Mouse (Mus musculus): ENCODE data around the gene Tenm4. TPM values are rescaled to one million over a fixed set of nuclear protein-coding genes. Genes with fewer than 3 reads are reported as not detected.
A peak's percentile ranks its signal among the peaks of the same experiment; 100 is the strongest.

Gene Tenm4
- 4.6 and 4.9 TPM in 2 replicates for polyA plus RNA-seq (2015; fragmentation: Nextera tagmentation; extraction: Ambion mirVana)

GRCm38 (mm10) chr7:96170924-96171595 is at the start of gene Tenm4:
Tenm4 (plus strand) TSS chr7:96171246.
- no peak for ATAC-seq
- H3K27me3 ChIP-seq (replicated peaks; ENCODE audit: control insufficient read depth, insufficient read depth, low read length) = no peaks in the 10 kb centered on the region
- H3K27ac ChIP-seq (ENCODE audit: low read depth, low read length) = no peak within 1 kb of the TSS
- no peak for TF ChIP-seq CTCF (IDR thresholded peaks at IDR 0.05; ENCODE audit: low read depth)
- no peak within 1 kb of the TSS for H3K4me2 ChIP-seq (replicated peaks; ENCODE audit: low read depth)
- 34% methylated on average over 14 of the region's 14 CpGs for WGBS
- no peaks in the 10 kb centered on the region for H3K4me1 ChIP-seq (replicated peaks; ENCODE audit: control insufficient read depth, insufficient read depth, low read length)
- H3K9me3 ChIP-seq (ENCODE audit: control insufficient read depth) = no peaks in the 10 kb centered on the region
- no peaks in the 10 kb centered on the region for H3K36me3 ChIP-seq (ENCODE audit: control insufficient read depth, insufficient read depth)
- H3K4me3 ChIP-seq (ENCODE audit: low read depth, low read length) = no peak within 1 kb of the TSS
- no peak within 1 kb of the TSS for H3K9ac ChIP-seq (ENCODE audit: low read depth, low read length)

GRCm38 (mm10) chr7:96130763-96131162 is 40.3 kb upstream of the Tenm4 start:
- Histone ChIP-seq H3K27ac (ENCODE audit: low read depth, low read length) (no peak overlapping the region), H3K4me3 (ENCODE audit: low read depth, low read length) (no peak overlapping the region), H3K4me2 (replicated peaks; ENCODE audit: low read depth) (no peak overlapping the region), H3K9me3 (ENCODE audit: control insufficient read depth) (no peaks in the 10 kb centered on the region), H3K36me3 (ENCODE audit: control insufficient read depth, insufficient read depth) (no peaks in the 10 kb centered on the region), H3K27me3 (replicated peaks; ENCODE audit: control insufficient read depth, insufficient read depth, low read length) (no peaks in the 10 kb centered on the region), H3K4me1 (replicated peaks; ENCODE audit: control insufficient read depth, insufficient read depth, low read length) (no peaks in the 10 kb centered on the region), H3K9ac (ENCODE audit: low read depth, low read length) (no peak overlapping the region)
- ATAC-seq = no peak
- WGBS = 51% methylated on average over 4 of the region's 4 CpGs
- TF ChIP-seq CTCF (IDR thresholded peaks at IDR 0.05; ENCODE audit: low read depth) = no peak

- Histone ChIP-seq H3K4me3 (ENCODE audit: low read depth, low read length) (no peak overlapping the region), H3K27me3 (replicated peaks; ENCODE audit: control insufficient read depth, insufficient read depth, low read length) (no peaks in the 10 kb centered on the region), H3K4me1 (replicated peaks; ENCODE audit: control insufficient read depth, insufficient read depth, low read length) (no peaks in the 10 kb centered on the region), H3K27ac (ENCODE audit: low read depth, low read length) (no peak overlapping the region), H3K36me3 (ENCODE audit: control insufficient read depth, insufficient read depth) (no peaks in the 10 kb centered on the region), H3K4me2 (replicated peaks; ENCODE audit: low read depth) (no peak overlapping the region), H3K9me3 (ENCODE audit: control insufficient read depth) (no peaks in the 10 kb centered on the region), H3K9ac (ENCODE audit: low read depth, low read length) (no peak overlapping the region)
- ATAC-seq = no peak
- no peak for TF ChIP-seq CTCF (IDR thresholded peaks at IDR 0.05; ENCODE audit: low read depth)
- WGBS = 81% methylated on average over 1 of the region's 1 CpGs
These were observed 39.9 kb upstream of the Tenm4 start for GRCm38 (mm10) chr7:96131175-96131574.

- H3K27ac ChIP-seq (ENCODE audit: low read depth, low read length) = no peak overlapping the region
- H3K36me3 ChIP-seq (ENCODE audit: control insufficient read depth, insufficient read depth) = no peaks in the 10 kb centered on the region
- TF ChIP-seq CTCF (IDR thresholded peaks at IDR 0.05; ENCODE audit: low read depth) = peak; percentile 19
These were observed 34.5 kb upstream of the Tenm4 start for GRCm38 (mm10) chr7:96136497-96136961.

GRCm38 (mm10) chr7:96141876-96142275 is 29.2 kb upstream of the Tenm4 start:
- Histone ChIP-seq H3K27me3 (replicated peaks; ENCODE audit: control insufficient read depth, insufficient read depth, low read length) (no peaks in the 10 kb centered on the region), H3K4me3 (ENCODE audit: low read depth, low read length) (no peak overlapping the region), H3K27ac (ENCODE audit: low read depth, low read length) (no peak overlapping the region), H3K36me3 (ENCODE audit: control insufficient read depth, insufficient read depth) (no peaks in the 10 kb centered on the region), H3K9me3 (ENCODE audit: control insufficient read depth) (no peaks in the 10 kb centered on the region), H3K4me1 (replicated peaks; ENCODE audit: control insufficient read depth, insufficient read depth, low read length) (no peaks in the 10 kb centered on the region), H3K9ac (ENCODE audit: low read depth, low read length) (no peak overlapping the region), H3K4me2 (replicated peaks; ENCODE audit: low read depth) (no peak overlapping the region)
- no peak for TF ChIP-seq CTCF (IDR thresholded peaks at IDR 0.05; ENCODE audit: low read depth)
- ATAC-seq = no peak
- WGBS = 71% methylated on average over 4 of the region's 4 CpGs

More at GRCm38 (mm10) chr7:96136497-96136961, 34.5 kb upstream of the Tenm4 start:
- Histone ChIP-seq H3K4me1 (replicated peaks; ENCODE audit: control insufficient read depth, insufficient read depth, low read length) (no peaks in the 10 kb centered on the region), H3K9ac (ENCODE audit: low read depth, low read length) (no peak overlapping the region), H3K4me2 (replicated peaks; ENCODE audit: low read depth) (no peak overlapping the region), H3K4me3 (ENCODE audit: low read depth, low read length) (no peak overlapping the region), H3K27me3 (replicated peaks; ENCODE audit: control insufficient read depth, insufficient read depth, low read length) (no peaks in the 10 kb centered on the region), H3K9me3 (ENCODE audit: control insufficient read depth) (no peaks in the 10 kb centered on the region)
- no peak for ATAC-seq
- WGBS = 79% methylated on average over 6 of the region's 6 CpGs

GRCm38 (mm10) chr7:96142973-96143596 is 28.0 kb upstream of the Tenm4 start:
- Histone ChIP-seq H3K4me2 (replicated peaks; ENCODE audit: low read depth) (no peak overlapping the region), H3K4me3 (ENCODE audit: low read depth, low read length) (no peak overlapping the region), H3K27me3 (replicated peaks; ENCODE audit: control insufficient read depth, insufficient read depth, low read length) (no peaks in the 10 kb centered on the region), H3K9ac (ENCODE audit: low read depth, low read length) (no peak overlapping the region), H3K27ac (ENCODE audit: low read depth, low read length) (no peak overlapping the region), H3K9me3 (ENCODE audit: control insufficient read depth) (no peaks in the 10 kb centered on the region), H3K4me1 (replicated peaks; ENCODE audit: control insufficient read depth, insufficient read depth, low read length) (no peaks in the 10 kb centered on the region), H3K36me3 (ENCODE audit: control insufficient read depth, insufficient read depth) (no peaks in the 10 kb centered on the region)
- no peak for ATAC-seq
- 67% methylated on average over 3 of the region's 3 CpGs for WGBS
- TF ChIP-seq CTCF (IDR thresholded peaks at IDR 0.05; ENCODE audit: low read depth) = no peak
